Mouse (Mus musculus): Measurements from ENCODE around the gene Anks6.

- TF ChIP-seq CTCF (IDR thresholded peaks at IDR 0.05; ENCODE audit: borderline replicate concordance, control insufficient read depth, extremely low read depth, insufficient read depth, low read length, poor library complexity) (no peak), POLR2A (IDR thresholded peaks at IDR 0.05; ENCODE audit: control insufficient read depth, extremely low read depth, insufficient read depth, low read length, poor library complexity) (no peak)
These were observed 28.4 kb downstream of the Anks6 start for GRCm38 (mm10) chr4:47028791-47029190.

Data from thymus, adult 2 months (tissue).